Mouse (Mus musculus) heart, embryonic 10.5 days (tissue): ENCODE results near the gene Ppm1e. TPM values are rescaled to one million over a fixed set of nuclear protein-coding genes. Genes with fewer than 3 reads are reported as not detected.
A peak's percentile ranks its signal among the peaks of the same experiment; 100 is the strongest.

Experiments
- DNase-seq: peaks from one replicate; pipeline ENCODE4 v3.0.0-alpha.2; 2017; ENCODE audit warnings: low spot score
- H3K27ac ChIP-seq: fragments of 300-500 bp; sonication (generic); 2 replicates; pipeline ENCODE4 v1.5.1; 2016; ENCODE audit warnings: mild to moderate bottlenecking
- H3K27me3 ChIP-seq: fragments of 300-500 bp; sonication (generic); 2 replicates; pipeline ENCODE4 v1.6.1; 2016; ENCODE audit warnings: mild to moderate bottlenecking; ENCODE audit not compliant: poor library complexity, insufficient read depth, severe bottlenecking
- H3K36me3 ChIP-seq: fragments of 300-500 bp; sonication (generic); 2 replicates; pipeline ENCODE4 v1.6.1; 2016; ENCODE audit warnings: mild to moderate bottlenecking, moderate library complexity
- H3K4me1 ChIP-seq: fragments of 300-500 bp; sonication (generic); 2 replicates; pipeline ENCODE4 v1.6.1; 2016; ENCODE audit warnings: mild to moderate bottlenecking
- H3K4me3 ChIP-seq: fragments of 300-500 bp; sonication (generic); 2 replicates; pipeline ENCODE4 v1.5.1; 2016; ENCODE audit warnings: mild to moderate bottlenecking, moderate library complexity
- H3K9me3 ChIP-seq: fragments of 300-500 bp; sonication (generic); 2 replicates; pipeline ENCODE4 v1.6.1; 2016; ENCODE audit warnings: mild to moderate bottlenecking, moderate library complexity
- WGBS: fragments of 180-500 bp; shearing (Covaris S2); methylation state at CpG from one replicate; pipeline ENCODE4 v1.1.7; 2016; 5-methylcytosine and 5-hydroxymethylcytosine counted together
- polyA plus RNA-seq: library from polyadenylated mRNA; unstranded; fragments of >200 nt; fragmentation: Nextera tagmentation; extraction: Ambion mirVana; gene quantifications from 2 replicates; pipeline ENCODE4 v1.2.1, GENCODE M21; 2016

The Ppm1e gene
- polyA plus RNA-seq, 1 experiment from 2014 or later, result 2.2 TPM

- no peak for DNase-seq
- peak overlapping the region; percentile 54; the same call in 1 of the 2 replicates for H3K27ac ChIP-seq
- no peak overlapping the region for H3K4me3 ChIP-seq
- H3K27me3 ChIP-seq, result no peaks in the 10 kb centered on the region
- WGBS, result 79% methylated on average over 4 of the region's 4 CpGs
- peaks cover 43% of the 10 kb centered on the region for H3K4me1 ChIP-seq
- H3K9me3 ChIP-seq, result no peaks in the 10 kb centered on the region
- no peaks in the 10 kb centered on the region for H3K36me3 ChIP-seq
These were observed 118.0 kb downstream of the Ppm1e start for GRCm38 (mm10) chr11:87240833-87241215.

GRCm38 (mm10) chr11:87240141-87240832, 118.5 kb downstream of the Ppm1e start:
- no peak overlapping the region for H3K4me3 ChIP-seq
- H3K27ac ChIP-seq, result peak overlapping the region; percentile 54
- no peaks in the 10 kb centered on the region for H3K27me3 ChIP-seq
- H3K9me3 ChIP-seq, result no peaks in the 10 kb centered on the region
- WGBS, result 68% methylated on average over 15 of the region's 15 CpGs
- DNase-seq, result no peak
- H3K36me3 ChIP-seq, result no peaks in the 10 kb centered on the region
- peaks cover 42% of the 10 kb centered on the region for H3K4me1 ChIP-seq

- no peak for DNase-seq
- Histone ChIP-seq H3K4me3 (no peak overlapping the region), H3K27me3 (no peaks in the 10 kb centered on the region), H3K4me1 (peaks cover 39% of the 10 kb centered on the region), H3K9me3 (no peaks in the 10 kb centered on the region), H3K36me3 (no peaks in the 10 kb centered on the region), H3K27ac (peak overlapping the region; percentile 37)
- 74% methylated on average over 7 of the region's 7 CpGs for WGBS
These were observed 119.8 kb downstream of the Ppm1e start for GRCm38 (mm10) chr11:87238891-87239530.

DNA sequence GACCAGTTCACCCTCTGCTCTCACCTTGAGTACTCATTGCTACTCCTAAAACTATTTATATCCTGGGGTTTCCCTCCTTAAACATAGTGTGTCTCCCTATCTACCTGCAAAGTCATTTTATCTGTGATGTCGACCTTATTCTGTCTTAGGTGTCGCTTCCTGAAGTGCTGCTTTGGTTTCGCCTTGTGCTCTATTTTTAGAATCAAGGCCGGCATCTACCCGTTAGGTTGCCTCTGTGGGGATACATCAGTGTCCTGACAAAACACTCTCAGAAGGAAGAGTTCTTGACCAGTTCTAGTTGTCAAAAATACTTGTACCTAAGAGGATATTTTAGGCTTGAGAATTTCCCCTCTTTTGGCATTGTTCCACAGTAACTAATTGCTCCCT, 123.3 kb downstream of the Ppm1e start:
- Histone ChIP-seq H3K9me3 (no peaks in the 10 kb centered on the region), H3K4me1 (peaks cover 29% of the 10 kb centered on the region), H3K27ac (peak overlapping the region; percentile 74), H3K27me3 (no peaks in the 10 kb centered on the region), H3K36me3 (peaks cover 5% of the 10 kb centered on the region; the same call in 1 of the 2 replicates), H3K4me3 (peak overlapping the region; percentile 27; the same call in 1 of the 2 replicates)
- WGBS, result 51% methylated on average over 5 of the region's 5 CpGs
- DNase-seq, result no peak

- Histone ChIP-seq H3K27ac (peak overlapping the region; percentile 74), H3K9me3 (no peaks in the 10 kb centered on the region)
These were observed 123.9 kb downstream of the Ppm1e start for GRCm38 (mm10) chr11:87234743-87235485.

GRCm38 (mm10) chr11:87233377-87233776, 125.4 kb downstream of the Ppm1e start:
- no peak for DNase-seq
- Histone ChIP-seq H3K27me3 (no peaks in the 10 kb centered on the region), H3K9me3 (no peaks in the 10 kb centered on the region), H3K4me1 (peaks cover 13% of the 10 kb centered on the region), H3K27ac (no peak overlapping the region), H3K4me3 (no peak overlapping the region), H3K36me3 (peaks cover 7% of the 10 kb centered on the region; the same call in 1 of the 2 replicates)
- 86% methylated on average over 5 of the region's 5 CpGs for WGBS

More at GRCm38 (mm10) chr11:87234743-87235485, 123.9 kb downstream of the Ppm1e start:
- peaks cover 5% of the 10 kb centered on the region; the same call in 1 of the 2 replicates for H3K36me3 ChIP-seq
- peaks cover 23% of the 10 kb centered on the region for H3K4me1 ChIP-seq
- DNase-seq, result no peak
- 79% methylated on average over 12 of the region's 12 CpGs for WGBS
- no peaks in the 10 kb centered on the region for H3K27me3 ChIP-seq
- H3K4me3 ChIP-seq, result peak overlapping the region; percentile 27; the same call in 1 of the 2 replicates

- no peaks in the 10 kb centered on the region for H3K9me3 ChIP-seq
- H3K36me3 ChIP-seq, result peaks cover 7% of the 10 kb centered on the region; the same call in 1 of the 2 replicates
- no peak overlapping the region for H3K4me3 ChIP-seq
- H3K27ac ChIP-seq, result no peak overlapping the region
- DNase-seq, result peak; percentile 56
- no peaks in the 10 kb centered on the region for H3K4me1 ChIP-seq
- WGBS, result 63% methylated on average over 5 of the region's 5 CpGs
- H3K27me3 ChIP-seq, result no peaks in the 10 kb centered on the region
These were observed 131.8 kb downstream of the Ppm1e start for GRCm38 (mm10) chr11:87227056-87227455.

DNA sequence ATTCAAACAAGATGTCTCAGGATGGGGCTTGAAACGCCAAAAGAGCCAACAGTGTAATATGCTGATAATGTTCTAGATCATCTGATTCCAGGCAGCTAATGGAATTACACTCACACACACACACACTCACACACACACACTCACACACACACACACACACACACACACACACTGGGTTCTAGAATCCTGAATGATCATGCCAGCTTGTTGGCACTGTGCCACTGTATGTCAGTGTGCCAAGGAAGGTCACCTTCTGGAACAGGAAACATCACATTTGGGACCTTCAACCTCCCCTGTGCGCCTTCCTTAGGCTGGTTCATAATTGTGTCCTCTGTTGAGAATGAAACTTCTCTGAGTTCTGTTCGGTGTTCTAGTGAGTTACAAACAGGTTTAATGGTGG, 136.1 kb downstream of the Ppm1e start:
- peaks cover 5% of the 10 kb centered on the region for H3K36me3 ChIP-seq
- 89% methylated on average over 3 of the region's 3 CpGs for WGBS

GRCm38 (mm10) chr11:87212313-87212712, 146.5 kb downstream of the Ppm1e start:
- 73% methylated on average over 5 of the region's 5 CpGs for WGBS
- no peak for DNase-seq
- H3K4me3 ChIP-seq, result no peak overlapping the region
- H3K27me3 ChIP-seq, result no peaks in the 10 kb centered on the region
- no peaks in the 10 kb centered on the region for H3K9me3 ChIP-seq
- H3K4me1 ChIP-seq, result no peaks in the 10 kb centered on the region
- H3K27ac ChIP-seq, result no peak overlapping the region
- peaks cover 22% of the 10 kb centered on the region for H3K36me3 ChIP-seq

More for the DNA sequence above, 136.1 kb downstream of the Ppm1e start:
- Histone ChIP-seq H3K4me1 (no peaks in the 10 kb centered on the region), H3K4me3 (no peak overlapping the region), H3K27ac (no peak overlapping the region), H3K27me3 (no peaks in the 10 kb centered on the region), H3K9me3 (no peaks in the 10 kb centered on the region)
- no peak for DNase-seq

Other genes starting within 250 kb of the Ppm1e start
- gene Ska2, start 249.8 kb downstream of the Ppm1e start, polyA plus RNA-seq, result 68.3 and 75.2 TPM in 2 replicates
- gene Trim37, start 231.9 kb downstream of the Ppm1e start, polyA plus RNA-seq, result 28.7 and 33.3 TPM in 2 replicates
- 11.2 and 12.1 TPM in 2 replicates for gene Rad51c, start 45.9 kb upstream of the Ppm1e start, polyA plus RNA-seq
- 0.22 and 0.31 TPM in 2 replicates for gene Tex14, start 46.0 kb upstream of the Ppm1e start, polyA plus RNA-seq
- not detected in 2 replicates for gene Gm11492, start 207.6 kb upstream of the Ppm1e start, polyA plus RNA-seq
- 11.2 and 14.3 TPM in 2 replicates for gene Sept4, start 209.9 kb upstream of the Ppm1e start, polyA plus RNA-seq
- gene Mtmr4, start 233.1 kb upstream of the Ppm1e start, polyA plus RNA-seq, result 29.7 and 38.1 TPM in 2 replicates